Mouse (Mus musculus) megakaryocyte, embryonic 14.5 days (primary cell): ENCODE data around the gene Wdr34.

ENCODE experiments used
- FLI1 ChIP-seq: IDR thresholded peaks from 2 replicates; pipeline ENCODE4 v1.6.1; 2012; ENCODE audit warnings: low read length, inconsistent platforms, mixed read lengths
- GATA1 ChIP-seq: IDR thresholded peaks from 3 replicates; pipeline ENCODE4 v1.6.1; 2012; ENCODE audit warnings: mixed read lengths, low read length, inconsistent platforms, borderline replicate concordance

DNA sequence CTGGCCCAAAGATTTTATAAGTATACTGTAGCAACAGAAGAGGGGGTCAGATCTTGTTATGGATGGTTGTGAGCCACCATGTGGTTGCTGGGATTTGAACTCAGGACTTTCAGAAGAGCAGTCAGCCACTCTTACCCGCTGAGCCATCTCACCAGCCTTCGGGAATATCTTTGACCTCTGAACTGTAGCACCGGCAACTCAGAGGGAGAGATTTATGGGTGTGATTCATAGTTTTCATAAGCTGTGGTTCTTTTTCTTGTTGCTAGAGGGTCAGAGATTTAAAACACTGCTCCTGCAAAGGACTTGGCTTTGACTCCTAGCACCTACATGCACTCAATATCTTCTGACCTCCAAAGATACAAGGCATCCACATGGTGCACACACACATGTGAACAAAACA is 26.9 kb upstream of the Wdr34 start:
- TF ChIP-seq GATA1 (no peak), FLI1 (no peak)
